ENCODE assay signal across 1 mouse cellular context in the genomic region with DNA sequence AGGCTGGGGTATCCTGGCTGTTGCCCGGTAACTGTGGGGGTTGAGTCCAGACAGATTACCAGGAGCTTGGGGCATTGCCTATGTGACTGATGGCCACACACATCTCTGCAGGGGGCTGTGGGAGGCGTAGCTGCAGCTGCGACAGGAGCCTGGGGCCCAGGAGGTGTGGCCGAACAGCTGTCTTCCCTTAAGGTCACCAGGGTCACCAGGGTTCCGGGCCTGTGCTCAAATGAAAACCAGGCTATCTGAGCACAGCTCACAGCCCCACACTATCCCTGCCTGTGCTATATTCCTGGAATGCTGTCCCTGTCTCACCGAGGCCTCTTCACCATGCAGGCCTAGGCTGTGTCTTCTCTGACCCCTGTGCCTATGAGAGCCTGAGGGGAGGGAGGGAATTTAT.
TF ChIP-seq lines count a peak whose summit lies in the region.

No protein-coding gene starts in this region.

TF ChIP-seq in myocyte, 11 proteins besides CTCF, POLR2A, EP300 and RAD21 (continued from another document):
- no peak for TF ChIP-seq REST (IDR thresholded peaks at IDR 0.05; ENCODE audit: insufficient read depth, insufficient read length)
- TF ChIP-seq CEBPB (IDR thresholded peaks at IDR 0.05; ENCODE audit: insufficient read depth, poor library complexity, severe bottlenecking) = no peak
